Mouse (Mus musculus) hindbrain, embryonic 15.5 days (tissue): ENCODE results near the gene Otop3. TPM values are rescaled to one million over a fixed set of nuclear protein-coding genes. Genes with fewer than 3 reads are reported as not detected.

Experiments
- ATAC-seq: fragments of 200-750 bp; cut with Nextera tagmentation; 2 replicates; pipeline ENCODE4 v1.8.0; 2017; ENCODE audit warnings: low read depth, moderate number of reproducible peaks, moderate TSS enrichment; ENCODE audit not compliant: low FRiP score
- H3K27ac ChIP-seq: fragments of 300-500 bp; sonication (generic); replicated peaks from 2 replicates; pipeline ENCODE4 v1.5.1; 2015; ENCODE audit warnings: mild to moderate bottlenecking, inconsistent platforms
- H3K27me3 ChIP-seq: fragments of 300-500 bp; sonication (generic); 2 replicates; pipeline ENCODE4 v1.6.1; 2015; ENCODE audit warnings: control low read depth, inconsistent platforms
- H3K36me3 ChIP-seq: fragments of 300-500 bp; sonication (generic); 2 replicates; pipeline ENCODE4 v1.6.1; 2015; ENCODE audit warnings: control low read depth, inconsistent platforms
- H3K4me1 ChIP-seq: fragments of 300-500 bp; sonication (generic); replicated peaks from 2 replicates; pipeline ENCODE4 v1.6.1; 2015; ENCODE audit warnings: control low read depth, inconsistent platforms
- H3K4me2 ChIP-seq: fragments of 300-500 bp; sonication (generic); 2 replicates; pipeline ENCODE4 v1.6.1; 2015; ENCODE audit warnings: moderate library complexity, mild to moderate bottlenecking, inconsistent platforms
- H3K4me3 ChIP-seq: fragments of 300-500 bp; sonication (generic); 2 replicates; pipeline ENCODE4 v1.5.1; 2015; ENCODE audit warnings: mild to moderate bottlenecking, inconsistent platforms
- H3K9ac ChIP-seq: fragments of 300-500 bp; sonication (generic); 2 replicates; pipeline ENCODE4 v1.6.1; 2015; ENCODE audit warnings: inconsistent platforms
- H3K9me3 ChIP-seq: fragments of 300-500 bp; sonication (generic); 2 replicates; pipeline ENCODE4 v1.6.1; 2016; ENCODE audit warnings: control low read depth, inconsistent platforms
- WGBS: fragments of 180-500 bp; shearing (Covaris S2); methylation state at CpG from one replicate; pipeline ENCODE4 v1.1.7; 2015; 5-methylcytosine and 5-hydroxymethylcytosine counted together
- polyA plus RNA-seq: library from polyadenylated mRNA; unstranded; fragments of >200 nt; fragmentation: Nextera tagmentation; extraction: Ambion mirVana; gene quantifications from 2 replicates; pipeline ENCODE4 v1.2.1, GENCODE M21; 2015

The Otop3 gene
- polyA plus RNA-seq, 1 experiment from 2014 or later: 2.2 TPM

GRCm38 (mm10) chr11:115367395-115367944 is 32.9 kb downstream of the Otop3 start, which contains the start of gene Hid1:
Gene Hid1, minus strand, starts transcription at chr11:115367756.
- WGBS: 0% methylated on average over 37 of the region's 39 CpGs
- peak within 1 kb of the TSS; percentile 91 for H3K9ac ChIP-seq

GRCm38 (mm10) chr11:115370368-115370767 is 35.8 kb downstream of the Otop3 start:
- 65% methylated on average over 7 of the region's 7 CpGs for WGBS
- no peak for ATAC-seq

More at GRCm38 (mm10) chr11:115367395-115367944, 32.9 kb downstream of the Otop3 start, which contains the start of gene Hid1:
- Histone ChIP-seq H3K4me1 (peaks cover 27% of the 10 kb centered on the region), H3K36me3 (no peaks in the 10 kb centered on the region), H3K4me2 (peak within 1 kb of the TSS; percentile 90), H3K27ac (peak within 1 kb of the TSS; percentile 91), H3K27me3 (no peaks in the 10 kb centered on the region), H3K4me3 (peak within 1 kb of the TSS; percentile 68), H3K9me3 (no peaks in the 10 kb centered on the region)
- peak; percentile 73 for ATAC-seq

GRCm38 (mm10) chr11:115371354-115371753 is 36.8 kb downstream of the Otop3 start:
- Histone ChIP-seq H3K27ac (no peak overlapping the region), H3K36me3 (no peaks in the 10 kb centered on the region), H3K9me3 (no peaks in the 10 kb centered on the region), H3K27me3 (peaks cover 4% of the 10 kb centered on the region; the same call in 1 of the 2 replicates), H3K4me3 (no peak overlapping the region), H3K4me2 (no peak overlapping the region), H3K4me1 (peaks cover 19% of the 10 kb centered on the region), H3K9ac (no peak overlapping the region)
- WGBS: 47% methylated on average over 8 of the region's 8 CpGs
- ATAC-seq: no peak

More at GRCm38 (mm10) chr11:115370368-115370767, 35.8 kb downstream of the Otop3 start:
- Histone ChIP-seq H3K9me3 (no peaks in the 10 kb centered on the region), H3K27ac (no peak overlapping the region), H3K4me2 (no peak overlapping the region), H3K27me3 (peaks cover 4% of the 10 kb centered on the region; the same call in 1 of the 2 replicates), H3K4me3 (no peak overlapping the region), H3K9ac (no peak overlapping the region), H3K4me1 (peaks cover 29% of the 10 kb centered on the region), H3K36me3 (no peaks in the 10 kb centered on the region)

- Histone ChIP-seq H3K4me2 (no peak overlapping the region), H3K9ac (no peak overlapping the region), H3K4me1 (peaks cover 16% of the 10 kb centered on the region), H3K9me3 (no peaks in the 10 kb centered on the region), H3K4me3 (no peak overlapping the region), H3K36me3 (no peaks in the 10 kb centered on the region), H3K27ac (no peak overlapping the region), H3K27me3 (peaks cover 4% of the 10 kb centered on the region; the same call in 1 of the 2 replicates)
- 67% methylated on average over 1 of the region's 1 CpGs for WGBS
- ATAC-seq: no peak
Observed at GRCm38 (mm10) chr11:115372015-115372414, 37.5 kb downstream of the Otop3 start.

GRCm38 (mm10) chr11:115372737-115373136 is 38.2 kb downstream of the Otop3 start:
- H3K9ac ChIP-seq: no peak overlapping the region
- H3K4me2 ChIP-seq: no peak overlapping the region
- ATAC-seq: no peak
- peaks cover 4% of the 10 kb centered on the region; the same call in 1 of the 2 replicates for H3K27me3 ChIP-seq
- H3K27ac ChIP-seq: no peak overlapping the region
- WGBS: 55% methylated on average over 2 of the region's 2 CpGs
- H3K36me3 ChIP-seq: no peaks in the 10 kb centered on the region
- H3K4me3 ChIP-seq: no peak overlapping the region
- H3K4me1 ChIP-seq: peaks cover 16% of the 10 kb centered on the region
- no peaks in the 10 kb centered on the region for H3K9me3 ChIP-seq

GRCm38 (mm10) chr11:115373805-115374694 is 39.5 kb downstream of the Otop3 start:
- peak; percentile 90 for ATAC-seq
- Histone ChIP-seq H3K9me3 (no peaks in the 10 kb centered on the region), H3K27me3 (peaks cover 4% of the 10 kb centered on the region; the same call in 1 of the 2 replicates), H3K36me3 (no peaks in the 10 kb centered on the region), H3K27ac (peak overlapping the region; percentile 80), H3K4me1 (peaks cover 16% of the 10 kb centered on the region), H3K4me2 (peak overlapping the region; percentile 68), H3K9ac (peak overlapping the region; percentile 68), H3K4me3 (peak overlapping the region; percentile 43)
- WGBS: under 1% methylated on average over 30 of the region's 30 CpGs

GRCm38 (mm10) chr11:115374695-115375425 is 40.3 kb downstream of the Otop3 start:
- peaks cover 4% of the 10 kb centered on the region; the same call in 1 of the 2 replicates for H3K27me3 ChIP-seq
- 67% methylated on average over 12 of the region's 12 CpGs for WGBS
- peak overlapping the region; percentile 68; the same call in 1 of the 2 replicates for H3K9ac ChIP-seq
- peak overlapping the region; percentile 68 for H3K4me2 ChIP-seq
- H3K36me3 ChIP-seq: no peaks in the 10 kb centered on the region
- H3K27ac ChIP-seq: peak overlapping the region; percentile 80
- no peaks in the 10 kb centered on the region for H3K9me3 ChIP-seq
- peaks cover 16% of the 10 kb centered on the region for H3K4me1 ChIP-seq
- ATAC-seq: peak; percentile 16; the same call in 1 of the 2 replicates
- peak overlapping the region; percentile 43 for H3K4me3 ChIP-seq

GRCm38 (mm10) chr11:115376722-115377121 is 42.2 kb downstream of the Otop3 start:
- Histone ChIP-seq H3K27me3 (peaks cover 4% of the 10 kb centered on the region; the same call in 1 of the 2 replicates), H3K36me3 (no peaks in the 10 kb centered on the region), H3K4me1 (peaks cover 20% of the 10 kb centered on the region), H3K4me3 (no peak overlapping the region), H3K9ac (no peak overlapping the region), H3K27ac (no peak overlapping the region), H3K4me2 (no peak overlapping the region), H3K9me3 (no peaks in the 10 kb centered on the region)
- WGBS: 76% methylated on average over 7 of the region's 7 CpGs
- no peak for ATAC-seq

- H3K4me1 ChIP-seq: peaks cover 20% of the 10 kb centered on the region
- no peak for ATAC-seq
- H3K27me3 ChIP-seq: peaks cover 4% of the 10 kb centered on the region; the same call in 1 of the 2 replicates
- H3K4me2 ChIP-seq: no peak overlapping the region
- H3K36me3 ChIP-seq: no peaks in the 10 kb centered on the region
- H3K9ac ChIP-seq: no peak overlapping the region
- WGBS: 94% methylated on average over 4 of the region's 4 CpGs
- H3K9me3 ChIP-seq: no peaks in the 10 kb centered on the region
- H3K4me3 ChIP-seq: no peak overlapping the region
- H3K27ac ChIP-seq: no peak overlapping the region
Observed at GRCm38 (mm10) chr11:115377254-115377653, 42.7 kb downstream of the Otop3 start.

- Histone ChIP-seq H3K4me3 (no peak overlapping the region), H3K27ac (no peak overlapping the region), H3K9ac (no peak overlapping the region), H3K9me3 (no peaks in the 10 kb centered on the region), H3K4me1 (peaks cover 25% of the 10 kb centered on the region), H3K36me3 (no peaks in the 10 kb centered on the region), H3K27me3 (peaks cover 4% of the 10 kb centered on the region; the same call in 1 of the 2 replicates), H3K4me2 (no peak overlapping the region)
- 88% methylated on average over 7 of the region's 7 CpGs for WGBS
- no peak for ATAC-seq
Observed at GRCm38 (mm10) chr11:115377854-115378253, 43.3 kb downstream of the Otop3 start.

GRCm38 (mm10) chr11:115381276-115381675 is 46.7 kb downstream of the Otop3 start:
- H3K36me3 ChIP-seq: no peaks in the 10 kb centered on the region
- H3K27me3 ChIP-seq: no peaks in the 10 kb centered on the region
- H3K9ac ChIP-seq: peak overlapping the region; percentile 99; the same call in 1 of the 2 replicates
- peak overlapping the region; percentile 96 for H3K27ac ChIP-seq
- H3K4me3 ChIP-seq: peak overlapping the region; percentile 92
- no peak for ATAC-seq
- peak overlapping the region; percentile 92 for H3K4me2 ChIP-seq
- H3K9me3 ChIP-seq: no peaks in the 10 kb centered on the region
- WGBS: 15% methylated on average over 9 of the region's 9 CpGs
- peaks cover 40% of the 10 kb centered on the region for H3K4me1 ChIP-seq
